Mouse (Mus musculus): ENCODE results near the gene Taar4. TPM values are rescaled to one million over a fixed set of nuclear protein-coding genes. Genes with fewer than 3 reads are reported as not detected.

Gene Taar4
- not detected for polyA plus RNA-seq (2012; fragmentation: generic; extraction: Trizol)

GRCm38 (mm10) chr10:23960444-23960915, at the start of gene Taar4:
Gene Taar4 (plus strand): TSS chr10:23960494.

GRCm38 (mm10) chr10:23920056-23920455, 40.2 kb upstream of the Taar4 start, which contains the start of gene Taar1:
Gene Taar1 (plus strand): TSS chr10:23920356.

GRCm38 (mm10) chr10:23938312-23938711, 22.0 kb upstream of the Taar4 start, which contains the start of gene Taar2:
Gene Taar2 (plus strand): TSS chr10:23938572.

GRCm38 (mm10) chr10:23949508-23950005, 10.7 kb upstream of the Taar4 start, which contains the start of gene Taar3:
Gene Taar3 (plus strand): TSS chr10:23949558.

GRCm38 (mm10) chr10:23970656-23971165, 10.4 kb downstream of the Taar4 start, which contains the start of gene Taar5:
Gene Taar5 (plus strand): TSS chr10:23970706.

GRCm38 (mm10) chr10:23985546-23985945, 25.3 kb downstream of the Taar4 start, which contains the start of gene Taar6:
Gene Taar6 (minus strand): TSS chr10:23985646.

GRCm38 (mm10) chr10:23993381-23993780, 33.1 kb downstream of the Taar4 start, which contains the start of gene Taar7a:
Gene Taar7a (minus strand): TSS chr10:23993481.

GRCm38 (mm10) chr10:23999639-24000038, 39.3 kb downstream of the Taar4 start, which contains the start of gene Taar7b:
Gene Taar7b (plus strand): TSS chr10:23999939.

Other genes starting within 250 kb of the Taar4 start
- 1,000 to 10,000 TPM; 6,713 to 8,510 TPM for gene Rps12, start 173.2 kb upstream of the Taar4 start, polyA plus RNA-seq (2012; fragmentation: generic; extraction: Trizol)
- 10 to 100 TPM in 1 of 2 experiments, 1 to 10 TPM in 1; 3.3 to 13.5 TPM for gene Slc18b1, start 163.5 kb upstream of the Taar4 start, polyA plus RNA-seq (2012; fragmentation: generic; extraction: Trizol)
- gene Vnn3, start 109.0 kb upstream of the Taar4 start, polyA plus RNA-seq (2012; fragmentation: generic; extraction: Trizol): not detected
- gene Vnn1, start 65.8 kb upstream of the Taar4 start, polyA plus RNA-seq (2012; fragmentation: generic; extraction: Trizol): under 1 TPM; 0.09 to 0.57 TPM
- not detected for gene Taar1, start 40.1 kb upstream of the Taar4 start, polyA plus RNA-seq (2012; fragmentation: generic; extraction: Trizol)
- not detected for gene Taar2, start 21.9 kb upstream of the Taar4 start, polyA plus RNA-seq (2012; fragmentation: generic; extraction: Trizol)
- gene Taar3, start 10.9 kb upstream of the Taar4 start, polyA plus RNA-seq (2012; fragmentation: generic; extraction: Trizol): not detected
- gene Taar5, start 10.2 kb downstream of the Taar4 start, polyA plus RNA-seq (2012; fragmentation: generic; extraction: Trizol): under 1 TPM in 1 of 2 experiments, not detected in 1; 0.05 TPM
- gene Taar6, start 25.2 kb downstream of the Taar4 start, polyA plus RNA-seq (2012; fragmentation: generic; extraction: Trizol): not detected
- not detected for gene Taar7a, start 33.0 kb downstream of the Taar4 start, polyA plus RNA-seq (2012; fragmentation: generic; extraction: Trizol)
- not detected for gene Taar7b, start 39.4 kb downstream of the Taar4 start, polyA plus RNA-seq (2012; fragmentation: generic; extraction: Trizol)
- gene Taar7d, start 66.7 kb downstream of the Taar4 start, polyA plus RNA-seq (2012; fragmentation: generic; extraction: Trizol): not detected
- gene Taar7e, start 77.1 kb downstream of the Taar4 start, polyA plus RNA-seq (2012; fragmentation: generic; extraction: Trizol): not detected
- not detected for gene Taar7f, start 89.0 kb downstream of the Taar4 start, polyA plus RNA-seq (2012; fragmentation: generic; extraction: Trizol)
- not detected for gene Taar8a, start 116.0 kb downstream of the Taar4 start, polyA plus RNA-seq (2012; fragmentation: generic; extraction: Trizol)
- gene Taar8b, start 131.8 kb downstream of the Taar4 start, polyA plus RNA-seq (2012; fragmentation: generic; extraction: Trizol): not detected
- gene Taar8c, start 141.4 kb downstream of the Taar4 start, polyA plus RNA-seq (2012; fragmentation: generic; extraction: Trizol): not detected
- gene Taar9, start 149.0 kb downstream of the Taar4 start, polyA plus RNA-seq (2012; fragmentation: generic; extraction: Trizol): not detected
- 10 to 100 TPM in 1 of 2 experiments, 1 to 10 TPM in 1; 4.6 to 53.3 TPM for gene Stx7, start 188.8 kb downstream of the Taar4 start, polyA plus RNA-seq (2012; fragmentation: generic; extraction: Trizol)